Comparison of ENCODE assay signal across 8 mouse cellular contexts in the genomic region with DNA sequence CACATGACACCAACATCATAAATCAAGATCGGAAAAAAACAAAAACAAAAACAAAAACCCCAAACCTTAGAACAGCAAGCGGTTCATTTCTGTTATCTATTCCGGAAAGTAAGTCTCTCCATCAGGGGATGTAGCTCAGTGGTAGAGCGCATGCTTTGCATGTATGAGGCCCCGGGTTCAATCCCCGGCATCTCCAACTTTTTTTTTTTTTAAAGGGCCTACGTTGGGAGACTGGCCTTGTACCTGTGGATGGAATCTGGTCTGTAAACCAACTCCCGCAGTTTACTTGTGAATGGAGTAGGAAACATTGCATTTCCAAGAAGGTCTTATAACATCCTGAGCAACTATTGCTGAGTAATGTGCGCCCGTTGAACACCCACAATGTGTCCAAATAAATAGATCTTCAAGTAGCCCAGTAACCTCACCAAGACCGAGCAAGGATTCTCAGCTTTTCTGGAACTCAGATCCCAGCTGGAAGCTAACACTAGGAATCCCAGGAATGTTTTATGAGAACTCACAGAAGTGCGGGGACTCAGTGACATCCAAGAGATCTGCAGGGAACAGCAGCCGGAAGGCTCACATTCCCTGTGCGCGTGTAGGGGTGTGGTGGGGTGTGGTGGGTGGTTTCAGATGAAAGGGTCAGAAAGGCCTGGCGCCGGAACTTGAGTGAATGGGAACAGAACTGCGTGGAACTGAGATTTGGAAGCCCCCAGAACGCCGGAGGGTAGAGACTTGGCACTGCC. TPM values are rescaled to one million over a fixed set of nuclear protein-coding genes. Genes with fewer than 3 reads are reported as not detected.
DNase-seq lines count a peak whose midpoint lies in the region; ATAC-seq and TF ChIP-seq lines count a peak whose summit lies in the region.

No protein-coding gene starts in this region.

- TF ChIP-seq POLR2A in small intestine, adult 2 months (IDR thresholded peaks at IDR 0.05; ENCODE audit: low read depth, low read length), result no peak

- in situ Hi-C loops in ES-E14 (cut with MboI; ENCODE audit: low sequenced_read_pairs in 2 of 2, unreplicated experiment in 2 of 2), result no loop called here

- H3K9ac ChIP-seq in ES-E14 (ENCODE audit: insufficient read depth, low read depth, low read length, poor library complexity, severe bottlenecking), result peak overlapping the region; percentile 63
- H3K9ac ChIP-seq in embryonic facial prominence, embryonic 12.5 days, result no peak overlapping the region
- no peak overlapping the region for H3K9ac ChIP-seq in hindbrain, postnatal 0 days (replicated peaks; ENCODE audit: low read length)
- H3K9ac ChIP-seq in liver, embryonic 16.5 days (ENCODE audit: low read depth, low read length), result peak overlapping the region; percentile 38; the same call in 1 of the 2 replicates

- no peak for TF ChIP-seq CTCF in layer of hippocampus, adult 2 months (conservative IDR thresholded peaks at IDR 0.05)
- TF ChIP-seq CTCF in hindbrain, postnatal 0 days (IDR thresholded peaks at IDR 0.05; ENCODE audit: low read depth), result no peak
- TF ChIP-seq CTCF in small intestine, adult 2 months (IDR thresholded peaks at IDR 0.05; ENCODE audit: extremely low read depth, insufficient read length, insufficient replicate concordance, low read depth, low read length), result no peak

- peaks cover 0 to 9% of the 10 kb centered on the region in 2 experiments; a peak in 1 of 4 replicates for H3K4me1 ChIP-seq in ES-E14 (ENCODE audit: control insufficient read depth in 2 of 2, insufficient read depth in 2 of 2, low read length in 2 of 2, poor library complexity in 1 of 2)
- peaks cover 13% of the 10 kb centered on the region for H3K4me1 ChIP-seq in embryonic facial prominence, embryonic 12.5 days
- H3K4me1 ChIP-seq in hindbrain, postnatal 0 days (ENCODE audit: insufficient read depth, low read length), result peaks cover 6% of the 10 kb centered on the region
- H3K4me1 ChIP-seq in liver, embryonic 16.5 days (ENCODE audit: control insufficient read depth, low read depth, low read length), result peaks cover 43% of the 10 kb centered on the region
- peaks cover 10% of the 10 kb centered on the region; the same call in 1 of the 2 replicates for H3K4me1 ChIP-seq in small intestine, adult 2 months (ENCODE audit: control insufficient read depth, insufficient read depth, insufficient read length, low read length)

- peak in 1 of 2 experiments; percentile 55 for DNase-seq in layer of hippocampus, adult 2 months (ENCODE audit: low spot score in 2 of 2)
- DNase-seq in layer of hippocampus, adult 9-10 months (ENCODE audit: low spot score), result no peak
- DNase-seq in ES-E14 (ENCODE audit: low read depth, low spot score), result no peak
- peak; percentile 75 for DNase-seq in hindbrain, postnatal 0 days (ENCODE audit: low spot score)
- no peak for DNase-seq in gastrocnemius, postnatal 14 days

- peak overlapping the region; percentile 89 for H3K27ac ChIP-seq in layer of hippocampus, adult 2 months
- no peak overlapping the region; the same call in 1 of the 2 replicates for H3K27ac ChIP-seq in ES-E14 (ENCODE audit: insufficient read depth, low read depth, low read length, poor library complexity, severe bottlenecking)
- H3K27ac ChIP-seq in embryonic facial prominence, embryonic 12.5 days, result no peak overlapping the region
- peak overlapping the region; percentile 60 for H3K27ac ChIP-seq in hindbrain, postnatal 0 days
- H3K27ac ChIP-seq in liver, embryonic 16.5 days (ENCODE audit: low read length), result peak overlapping the region; percentile 62
- no peak overlapping the region for H3K27ac ChIP-seq in small intestine, adult 2 months (ENCODE audit: insufficient read depth, low read depth, low read length)

- 6% methylated on average over 20 of the region's 20 CpGs for WGBS in embryonic facial prominence, embryonic 12.5 days
- 13% methylated on average over 20 of the region's 20 CpGs for WGBS in hindbrain, postnatal 0 days
- WGBS in liver, embryonic 16.5 days (ENCODE audit: insufficient replicate concordance), result 16% methylated on average over 20 of the region's 20 CpGs
- 27% methylated on average over 20 of the region's 20 CpGs for WGBS in small intestine, adult 2 months

- no peaks in the 10 kb centered on the region for H3K27me3 ChIP-seq in embryonic facial prominence, embryonic 12.5 days
- H3K27me3 ChIP-seq in hindbrain, postnatal 0 days (ENCODE audit: insufficient read depth, low read length), result no peaks in the 10 kb centered on the region
- H3K27me3 ChIP-seq in liver, embryonic 16.5 days (ENCODE audit: control insufficient read depth, insufficient read depth, low read depth, low read length), result no peaks in the 10 kb centered on the region
- no peaks in the 10 kb centered on the region for H3K27me3 ChIP-seq in small intestine, adult 2 months (ENCODE audit: control insufficient read depth, insufficient read depth, low read length)

- H3K4me3 ChIP-seq in layer of hippocampus, adult 2 months, result peak overlapping the region; percentile 58
- H3K4me3 ChIP-seq in ES-E14 (ENCODE audit: insufficient read depth in 1 of 2, low read depth in 1 of 2, low read length in 2 of 2, poor library complexity in 1 of 2, severe bottlenecking in 1 of 2), result peak overlapping the region; percentile 53 to 56
- peak overlapping the region; percentile 33 for H3K4me3 ChIP-seq in embryonic facial prominence, embryonic 12.5 days
- peak overlapping the region; percentile 26 for H3K4me3 ChIP-seq in hindbrain, postnatal 0 days (ENCODE audit: low read length)
- peak overlapping the region; percentile 58 for H3K4me3 ChIP-seq in liver, embryonic 16.5 days (ENCODE audit: low read depth, low read length)
- H3K4me3 ChIP-seq in small intestine, adult 2 months (ENCODE audit: low read depth, low read length), result peak overlapping the region; percentile 44

- peaks cover 10% of the 10 kb centered on the region for H3K36me3 ChIP-seq in ES-E14 (ENCODE audit: control insufficient read depth, insufficient read depth, low read length, poor library complexity, severe bottlenecking)
- peaks cover 11% of the 10 kb centered on the region for H3K36me3 ChIP-seq in embryonic facial prominence, embryonic 12.5 days
- H3K36me3 ChIP-seq in hindbrain, postnatal 0 days (ENCODE audit: insufficient read depth, low read length), result peaks cover 4% of the 10 kb centered on the region; the same call in 1 of the 2 replicates
- H3K36me3 ChIP-seq in liver, embryonic 16.5 days (ENCODE audit: control insufficient read depth, insufficient read depth), result no peaks in the 10 kb centered on the region
- H3K36me3 ChIP-seq in small intestine, adult 2 months (ENCODE audit: control insufficient read depth, insufficient read depth, low read length), result peaks cover 7% of the 10 kb centered on the region; the same call in 1 of the 2 replicates

- no peak for ATAC-seq in embryonic facial prominence, embryonic 12.5 days (ENCODE audit: insufficient number of reproducible peaks, insufficient read depth, low FRiP score, low TSS enrichment)
- ATAC-seq in hindbrain, postnatal 0 days, result peak; percentile 30; the same call in 1 of the 2 replicates
- peak; percentile 35 for ATAC-seq in liver, embryonic 16.5 days (ENCODE audit: low read depth)

- intact Hi-C loops in gastrocnemius, postnatal 14 days (cut with DNase I; ENCODE audit: low total_unique reads), result no loop called here

- peak overlapping the region; percentile 42 for H3K4me2 ChIP-seq in embryonic facial prominence, embryonic 12.5 days (replicated peaks)
- H3K4me2 ChIP-seq in hindbrain, postnatal 0 days (ENCODE audit: low read depth, low read length), result peak overlapping the region; percentile 43
- peak overlapping the region; percentile 75 for H3K4me2 ChIP-seq in liver, embryonic 16.5 days (ENCODE audit: low read depth, low read length)

- H3K9me3 ChIP-seq in ES-E14 (ENCODE audit: control insufficient read depth, insufficient read depth, low read depth, low read length), result no peaks in the 10 kb centered on the region
- no peaks in the 10 kb centered on the region for H3K9me3 ChIP-seq in embryonic facial prominence, embryonic 12.5 days
- no peaks in the 10 kb centered on the region for H3K9me3 ChIP-seq in hindbrain, postnatal 0 days (ENCODE audit: low read length)
- no peaks in the 10 kb centered on the region for H3K9me3 ChIP-seq in liver, embryonic 16.5 days (replicated peaks; ENCODE audit: control insufficient read depth, low read length)

RNA-seq across cellular contexts. Expression of a gene that starts 19.5 kb away (rescaled TPM):
- 100 to 1,000 TPM; 713 to 818 TPM for total RNA-seq in layer of hippocampus, adult 2 months (2021)
- total RNA-seq in ES-E14 (2012; rRNA removed), result 1,120 and 1,195 TPM in 2 replicates
- 1,075 and 1,101 TPM in 2 replicates for polyA plus RNA-seq in embryonic facial prominence, embryonic 12.5 days (2016; fragmentation: Nextera tagmentation; extraction: Ambion mirVana)
- total RNA-seq in hindbrain, postnatal 0 days (2014; rRNA removed), result 911 and 1,042 TPM in 2 replicates
- 1,155 and 1,219 TPM in 2 replicates for polyA plus RNA-seq in hindbrain, postnatal 0 days (2015; fragmentation: Nextera tagmentation; extraction: Ambion mirVana)
- 573 and 608 TPM in 2 replicates for polyA plus RNA-seq in liver, embryonic 16.5 days (2015; fragmentation: Nextera tagmentation; extraction: Ambion mirVana)
- polyA plus RNA-seq in small intestine, adult 2 months (2012; rRNA removed), result 327 and 848 TPM in 2 replicates
- 1,000 to 10,000 TPM in 1 of 2 experiments, 100 to 1,000 TPM in 1; 660 to 1,001 TPM for total RNA-seq in gastrocnemius, postnatal 14 days (2021)

RNA-seq across cellular contexts. Expression of a gene that starts 20.4 kb away (rescaled TPM):
- not detected for total RNA-seq in layer of hippocampus, adult 2 months (2021)
- total RNA-seq in ES-E14 (2012; rRNA removed), result 0.98 and 1.6 TPM in 2 replicates
- polyA plus RNA-seq in embryonic facial prominence, embryonic 12.5 days (2016; fragmentation: Nextera tagmentation; extraction: Ambion mirVana), result 0.31 TPM in 2 replicates
- 1.3 TPM in 1 of 2 replicates, not detected in the other for total RNA-seq in hindbrain, postnatal 0 days (2014; rRNA removed)
- 0.48 and 0.66 TPM in 2 replicates for polyA plus RNA-seq in hindbrain, postnatal 0 days (2015; fragmentation: Nextera tagmentation; extraction: Ambion mirVana)
- 0.18 and 0.27 TPM in 2 replicates for polyA plus RNA-seq in liver, embryonic 16.5 days (2015; fragmentation: Nextera tagmentation; extraction: Ambion mirVana)
- polyA plus RNA-seq in small intestine, adult 2 months (2012; rRNA removed), result 0.08 and 0.15 TPM in 2 replicates
- not detected for total RNA-seq in gastrocnemius, postnatal 14 days (2021)

RNA-seq across cellular contexts. Expression of a gene that starts 24.4 kb away (rescaled TPM):
- total RNA-seq in layer of hippocampus, adult 2 months (2021), result 10 to 100 TPM; 15.2 to 15.6 TPM
- 24.7 and 26.3 TPM in 2 replicates for total RNA-seq in ES-E14 (2012; rRNA removed)
- polyA plus RNA-seq in embryonic facial prominence, embryonic 12.5 days (2016; fragmentation: Nextera tagmentation; extraction: Ambion mirVana), result 17.0 and 17.7 TPM in 2 replicates
- 15.8 and 27.5 TPM in 2 replicates for total RNA-seq in hindbrain, postnatal 0 days (2014; rRNA removed)
- 8.0 and 9.8 TPM in 2 replicates for polyA plus RNA-seq in hindbrain, postnatal 0 days (2015; fragmentation: Nextera tagmentation; extraction: Ambion mirVana)
- polyA plus RNA-seq in liver, embryonic 16.5 days (2015; fragmentation: Nextera tagmentation; extraction: Ambion mirVana), result 4.0 and 4.2 TPM in 2 replicates
- 10.1 and 13.2 TPM in 2 replicates for polyA plus RNA-seq in small intestine, adult 2 months (2012; rRNA removed)
- total RNA-seq in gastrocnemius, postnatal 14 days (2021), result 1 to 10 TPM; 3.6 to 4.0 TPM

RNA-seq across cellular contexts. Expression of a gene that starts 31.8 kb away (rescaled TPM):
- total RNA-seq in layer of hippocampus, adult 2 months (2021), result 100 to 1,000 TPM in 1 of 2 experiments, 10 to 100 TPM in 1; 93.2 to 107 TPM
- 52.7 and 80.5 TPM in 2 replicates for total RNA-seq in ES-E14 (2012; rRNA removed)
- 39.4 and 42.2 TPM in 2 replicates for polyA plus RNA-seq in embryonic facial prominence, embryonic 12.5 days (2016; fragmentation: Nextera tagmentation; extraction: Ambion mirVana)
- total RNA-seq in hindbrain, postnatal 0 days (2014; rRNA removed), result 89.3 and 91.2 TPM in 2 replicates
- polyA plus RNA-seq in hindbrain, postnatal 0 days (2015; fragmentation: Nextera tagmentation; extraction: Ambion mirVana), result 41.7 and 44.2 TPM in 2 replicates
- 18.4 and 20.3 TPM in 2 replicates for polyA plus RNA-seq in liver, embryonic 16.5 days (2015; fragmentation: Nextera tagmentation; extraction: Ambion mirVana)
- 28.5 and 33.5 TPM in 2 replicates for polyA plus RNA-seq in small intestine, adult 2 months (2012; rRNA removed)
- 1 to 10 TPM; 5.3 to 6.4 TPM for total RNA-seq in gastrocnemius, postnatal 14 days (2021)

Comparison
In these comparisons a context has a peak if more than half of its experiments do, and no peak if none do; other contexts are left out.
1. H3K27ac ChIP-seq: peak in layer of hippocampus, adult 2 months (single experiment), hindbrain, postnatal 0 days (single experiment) and liver, embryonic 16.5 days (single experiment); none in ES-E14 (single experiment), embryonic facial prominence, embryonic 12.5 days (single experiment) and small intestine, adult 2 months (single experiment).
2. H3K9ac ChIP-seq: peak in ES-E14 (single experiment) and liver, embryonic 16.5 days (single experiment); none in embryonic facial prominence, embryonic 12.5 days (single experiment) and hindbrain, postnatal 0 days (single experiment).
3. Peak in every context shown above with its lines, with median percentiles within 50 percentile points of each other: H3K4me3 ChIP-seq and H3K4me2 ChIP-seq.